Mouse (Mus musculus) liver, embryonic 15.5 days (tissue): ENCODE results near the gene 1110008P14Rik. TPM values are rescaled to one million over a fixed set of nuclear protein-coding genes. Genes with fewer than 3 reads are reported as not detected.

ENCODE experiments used
- ATAC-seq: fragments of 200-750 bp; cut with Nextera tagmentation; 2 replicates; pipeline ENCODE4 v1.8.0; 2017; ENCODE audit warnings: moderate number of reproducible peaks, mild to moderate bottlenecking, moderate library complexity; ENCODE audit not compliant: insufficient read depth
- H3K27ac ChIP-seq: fragments of 300-500 bp; sonication (generic); replicated peaks from 2 replicates; pipeline ENCODE4 v1.5.1; 2015; ENCODE audit warnings: mild to moderate bottlenecking, inconsistent platforms
- H3K27me3 ChIP-seq: fragments of 300-500 bp; sonication (generic); 2 replicates; pipeline ENCODE4 v1.6.1; 2015; ENCODE audit warnings: mild to moderate bottlenecking, inconsistent platforms
- H3K36me3 ChIP-seq: fragments of 300-500 bp; sonication (generic); replicated peaks from 2 replicates; pipeline ENCODE4 v1.6.1; 2015; ENCODE audit warnings: moderate library complexity, mild to moderate bottlenecking, inconsistent platforms
- H3K4me1 ChIP-seq: fragments of 300-500 bp; sonication (generic); replicated peaks from 2 replicates; pipeline ENCODE4 v1.6.1; 2015; ENCODE audit warnings: inconsistent platforms
- H3K4me2 ChIP-seq: fragments of 300-500 bp; sonication (generic); 2 replicates; pipeline ENCODE4 v1.6.1; 2015; ENCODE audit warnings: moderate library complexity, mild to moderate bottlenecking, inconsistent platforms
- H3K4me3 ChIP-seq: fragments of 300-500 bp; sonication (generic); replicated peaks from 2 replicates; pipeline ENCODE4 v1.5.1; 2015; ENCODE audit warnings: mild to moderate bottlenecking, inconsistent platforms
- H3K9ac ChIP-seq: fragments of 300-500 bp; sonication (generic); 2 replicates; pipeline ENCODE4 v1.6.1; 2015; ENCODE audit warnings: moderate library complexity, mild to moderate bottlenecking, inconsistent platforms
- H3K9me3 ChIP-seq: fragments of 300-500 bp; sonication (generic); replicated peaks from 2 replicates; pipeline ENCODE4 v1.6.1; 2016; ENCODE audit warnings: inconsistent platforms
- WGBS: fragments of 180-500 bp; shearing (Covaris S2); methylation state at CpG from one replicate; pipeline ENCODE4 v1.1.7; 2015; ENCODE audit warnings: mixed read lengths; ENCODE audit not compliant: insufficient replicate concordance; 5-methylcytosine and 5-hydroxymethylcytosine counted together
- polyA plus RNA-seq: library from polyadenylated mRNA; unstranded; fragments of >200 nt; fragmentation: Nextera tagmentation; extraction: Ambion mirVana; gene quantifications from 2 replicates; pipeline ENCODE4 v1.2.1, GENCODE M21; 2015

The 1110008P14Rik gene
- polyA plus RNA-seq, 1 experiment from 2014 or later: 29.0 TPM

DNA sequence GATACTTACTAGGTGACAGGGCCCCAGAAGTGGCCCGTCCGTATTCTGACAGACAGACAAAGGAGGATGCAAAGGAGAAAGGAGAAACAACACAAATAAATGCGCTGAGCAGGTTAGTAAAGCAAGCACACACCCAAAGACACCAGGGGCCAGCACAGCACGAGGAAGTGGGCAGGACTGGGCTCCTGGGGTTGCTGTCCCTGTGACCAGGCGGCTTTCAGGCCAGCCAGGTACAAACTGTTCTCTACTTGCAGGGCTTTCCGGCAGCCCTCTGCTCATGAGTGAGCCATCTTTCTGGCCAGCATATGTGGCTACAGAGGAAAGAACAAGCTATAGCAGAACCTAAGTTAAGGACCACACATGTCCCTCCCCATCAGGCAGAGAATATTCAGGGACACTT is 38.9 kb upstream of the 1110008P14Rik start:
- H3K36me3 ChIP-seq: peaks cover 60% of the 10 kb centered on the region
- 70% methylated on average over 6 of the region's 6 CpGs for whole genome bisulfite sequencing
- H3K27ac ChIP-seq: no peak overlapping the region

DNA sequence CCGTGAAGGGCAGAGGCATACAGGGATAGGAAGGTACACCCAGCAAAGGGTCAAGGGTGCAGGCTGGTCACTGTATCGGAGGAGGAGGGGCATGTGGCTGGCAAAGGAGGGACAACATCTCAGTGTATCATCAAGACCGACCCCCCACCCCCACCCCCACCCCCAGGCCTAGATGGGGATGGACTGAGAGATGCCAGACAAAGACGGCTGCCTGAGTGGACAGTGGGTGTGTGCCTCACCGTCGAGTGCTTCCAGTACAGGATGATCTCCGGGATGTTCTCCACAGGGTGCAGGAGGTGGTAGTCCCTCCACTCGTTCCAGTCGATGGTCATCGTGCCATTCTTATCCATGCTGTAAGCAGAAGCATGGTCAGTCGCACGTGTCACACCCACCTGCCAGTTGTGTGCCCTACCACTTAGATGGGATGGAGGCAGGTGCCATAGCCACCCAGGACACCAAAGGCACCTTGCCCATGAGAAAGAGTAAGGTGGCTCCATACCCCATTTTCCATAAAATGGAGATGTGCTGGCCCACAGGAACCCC is 38.4 kb upstream of the 1110008P14Rik start:
- no peak overlapping the region; the same call in 1 of the 2 replicates for H3K9ac ChIP-seq
- H3K36me3 ChIP-seq: peaks cover 65% of the 10 kb centered on the region
- no peaks in the 10 kb centered on the region for H3K9me3 ChIP-seq
- H3K4me1 ChIP-seq: peaks cover 57% of the 10 kb centered on the region
- no peaks in the 10 kb centered on the region for H3K27me3 ChIP-seq
- ATAC-seq: no peak
- no peak overlapping the region for H3K4me3 ChIP-seq
- no peak overlapping the region for H3K4me2 ChIP-seq
- 77% methylated on average over 12 of the region's 12 CpGs for WGBS
- H3K27ac ChIP-seq: peak overlapping the region; percentile 29

More for the DNA sequence above, 38.9 kb upstream of the 1110008P14Rik start:
- Histone ChIP-seq H3K9ac (no peak overlapping the region; the same call in 1 of the 2 replicates), H3K4me1 (peaks cover 62% of the 10 kb centered on the region), H3K4me2 (no peak overlapping the region), H3K9me3 (no peaks in the 10 kb centered on the region), H3K4me3 (no peak overlapping the region), H3K27me3 (no peaks in the 10 kb centered on the region)
- ATAC-seq: no peak

DNA sequence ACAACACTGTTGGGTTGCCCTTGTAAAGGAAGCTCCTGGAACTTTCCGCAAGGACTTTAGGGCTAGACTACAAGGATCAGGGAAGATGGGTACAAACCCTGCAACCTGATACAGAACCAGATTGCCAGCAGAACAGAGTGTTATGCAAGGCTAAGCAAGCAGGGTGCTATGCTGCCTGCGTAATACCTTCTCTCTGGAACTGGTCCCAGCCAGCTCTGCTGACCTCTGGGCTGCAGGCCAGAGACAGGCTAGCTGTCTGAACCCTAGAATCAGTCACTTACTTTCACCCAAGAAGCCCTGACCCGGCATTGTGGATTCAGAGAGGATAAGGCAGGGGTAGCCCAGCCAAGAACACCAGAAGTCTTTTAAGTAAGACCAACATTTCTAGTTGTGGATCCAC is 37.6 kb upstream of the 1110008P14Rik start:
- ATAC-seq: peak; percentile 42
- H3K27ac ChIP-seq: peak overlapping the region; percentile 71

DNA sequence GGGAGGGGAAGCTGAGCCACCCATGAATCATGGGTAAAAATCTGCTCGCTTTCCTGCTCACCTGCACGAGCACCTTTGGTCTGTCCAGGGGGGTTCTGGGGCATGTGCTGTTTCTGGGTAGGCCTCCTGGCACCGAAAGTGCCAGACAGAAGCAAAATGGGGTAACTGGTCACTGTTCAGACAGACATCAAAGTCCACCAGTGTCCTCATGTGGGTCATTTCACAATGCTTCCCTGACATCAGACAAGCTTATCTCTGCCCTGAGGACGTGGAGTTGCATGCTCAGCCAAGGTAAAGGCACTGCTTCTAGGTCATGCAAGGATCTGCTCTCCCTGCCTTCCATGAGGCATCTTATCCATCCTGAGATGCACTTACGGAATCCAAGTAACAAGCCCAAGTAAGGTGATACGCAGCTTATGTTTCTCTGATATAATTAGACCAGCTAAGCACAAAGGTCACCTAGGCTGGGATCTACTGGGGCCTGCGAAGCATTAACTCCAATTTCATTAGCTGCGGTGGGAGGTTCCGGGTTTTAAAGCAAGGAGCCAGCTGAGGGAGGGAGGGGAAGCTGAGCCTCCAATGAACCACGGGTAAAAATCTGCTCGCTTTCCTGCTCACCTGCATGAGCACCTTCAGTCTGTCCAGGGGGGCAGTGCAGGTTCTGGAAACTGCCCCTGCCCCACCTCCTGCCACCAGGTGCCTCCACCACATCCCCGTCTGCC is 36.9 kb upstream of the 1110008P14Rik start:
- no peak overlapping the region for H3K4me3 ChIP-seq
- H3K4me1 ChIP-seq: peaks cover 42% of the 10 kb centered on the region
- H3K4me2 ChIP-seq: no peak overlapping the region
- peaks cover 79% of the 10 kb centered on the region for H3K36me3 ChIP-seq
- peak overlapping the region; percentile 71 for H3K27ac ChIP-seq
- 75% methylated on average over 12 of the region's 12 CpGs for WGBS
- peak; percentile 43; the same call in 1 of the 2 replicates for ATAC-seq
- H3K9me3 ChIP-seq: no peaks in the 10 kb centered on the region
- no peaks in the 10 kb centered on the region for H3K27me3 ChIP-seq
- H3K9ac ChIP-seq: no peak overlapping the region

More for the DNA sequence above, 37.6 kb upstream of the 1110008P14Rik start:
- Histone ChIP-seq H3K36me3 (peaks cover 72% of the 10 kb centered on the region), H3K27me3 (no peaks in the 10 kb centered on the region), H3K4me3 (no peak overlapping the region), H3K9me3 (no peaks in the 10 kb centered on the region), H3K4me2 (no peak overlapping the region), H3K9ac (no peak overlapping the region), H3K4me1 (peaks cover 49% of the 10 kb centered on the region)
- 80% methylated on average over 3 of the region's 3 CpGs for WGBS

DNA sequence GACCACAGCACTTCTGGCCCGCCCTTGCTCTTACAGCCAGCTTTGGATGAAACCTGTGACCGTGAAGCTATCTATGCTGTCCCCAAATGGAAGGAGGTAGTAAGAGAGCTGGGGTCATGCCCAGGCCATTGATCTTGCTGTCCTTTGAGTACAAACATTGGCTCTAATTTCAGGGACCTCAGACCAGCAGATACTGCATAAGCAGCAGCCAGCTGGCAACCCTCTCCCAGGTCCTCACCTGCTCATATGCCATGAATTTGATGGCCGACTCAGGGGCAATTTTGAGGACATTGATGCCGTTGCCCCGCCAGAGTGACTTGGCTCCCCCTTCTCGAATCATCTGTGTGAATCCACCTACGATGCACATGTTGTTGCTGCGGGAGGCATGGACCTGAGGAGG is 35.7 kb upstream of the 1110008P14Rik start:
- Histone ChIP-seq H3K27ac (no peak overlapping the region), H3K4me1 (peaks cover 38% of the 10 kb centered on the region), H3K27me3 (no peaks in the 10 kb centered on the region), H3K9ac (no peak overlapping the region), H3K4me3 (no peak overlapping the region), H3K36me3 (peaks cover 79% of the 10 kb centered on the region), H3K9me3 (no peaks in the 10 kb centered on the region), H3K4me2 (no peak overlapping the region)
- WGBS: 82% methylated on average over 8 of the region's 8 CpGs
- no peak for ATAC-seq

DNA sequence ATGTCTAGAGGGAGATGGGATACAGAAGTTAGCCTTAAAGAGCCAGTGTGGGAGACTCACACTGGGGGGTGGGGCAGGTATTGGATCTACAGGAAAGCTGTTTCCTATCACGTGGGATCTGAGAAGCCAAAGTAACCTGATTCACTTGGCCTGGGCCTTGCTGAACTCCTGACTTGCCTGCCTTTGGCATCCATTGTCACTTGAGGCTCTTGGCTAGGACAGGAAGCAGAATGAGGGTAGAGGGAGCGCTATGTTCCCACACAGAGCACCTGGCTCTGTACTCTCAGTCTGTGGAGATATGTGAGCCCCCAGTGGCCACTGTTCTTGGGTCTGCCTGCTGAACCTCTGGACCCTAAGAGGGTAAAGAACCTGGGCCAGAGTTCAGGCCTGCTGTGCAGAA is 34.8 kb upstream of the 1110008P14Rik start:
- H3K9ac ChIP-seq: no peak overlapping the region
- no peak overlapping the region for H3K4me2 ChIP-seq
- no peaks in the 10 kb centered on the region for H3K9me3 ChIP-seq
- no peaks in the 10 kb centered on the region for H3K27me3 ChIP-seq
- peaks cover 31% of the 10 kb centered on the region for H3K4me1 ChIP-seq
- H3K36me3 ChIP-seq: peaks cover 76% of the 10 kb centered on the region
- no peak overlapping the region for H3K4me3 ChIP-seq
- H3K27ac ChIP-seq: no peak overlapping the region
- no peak for ATAC-seq
- 73% methylated on average over 2 of the region's 2 CpGs for WGBS

DNA sequence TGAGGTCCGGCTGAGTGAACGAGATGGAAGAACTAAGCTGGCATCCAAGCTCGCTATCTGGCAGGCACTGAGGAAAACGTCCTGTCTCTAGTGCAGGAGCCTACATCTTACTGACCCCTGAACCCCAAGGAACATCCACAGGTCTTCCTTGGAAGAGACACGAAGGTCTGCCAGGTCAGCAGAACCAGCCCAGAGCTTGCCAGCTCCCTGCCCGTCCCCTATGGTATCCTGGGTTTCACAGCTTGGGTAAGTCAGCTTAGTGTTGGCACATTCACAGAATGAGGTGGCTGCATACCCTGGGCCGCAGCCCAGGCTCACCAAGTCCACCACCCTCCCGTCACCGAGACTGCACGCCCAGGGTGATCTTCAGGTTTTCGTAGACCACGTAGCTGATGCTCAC is 34.1 kb upstream of the 1110008P14Rik start:
- no peak overlapping the region for H3K9ac ChIP-seq
- no peak overlapping the region for H3K4me3 ChIP-seq
- no peak for ATAC-seq
- H3K9me3 ChIP-seq: no peaks in the 10 kb centered on the region
- no peaks in the 10 kb centered on the region for H3K27me3 ChIP-seq
- H3K4me2 ChIP-seq: no peak overlapping the region
- H3K27ac ChIP-seq: no peak overlapping the region
- H3K4me1 ChIP-seq: peaks cover 29% of the 10 kb centered on the region
- WGBS: 86% methylated on average over 12 of the region's 12 CpGs
- peaks cover 68% of the 10 kb centered on the region for H3K36me3 ChIP-seq

DNA sequence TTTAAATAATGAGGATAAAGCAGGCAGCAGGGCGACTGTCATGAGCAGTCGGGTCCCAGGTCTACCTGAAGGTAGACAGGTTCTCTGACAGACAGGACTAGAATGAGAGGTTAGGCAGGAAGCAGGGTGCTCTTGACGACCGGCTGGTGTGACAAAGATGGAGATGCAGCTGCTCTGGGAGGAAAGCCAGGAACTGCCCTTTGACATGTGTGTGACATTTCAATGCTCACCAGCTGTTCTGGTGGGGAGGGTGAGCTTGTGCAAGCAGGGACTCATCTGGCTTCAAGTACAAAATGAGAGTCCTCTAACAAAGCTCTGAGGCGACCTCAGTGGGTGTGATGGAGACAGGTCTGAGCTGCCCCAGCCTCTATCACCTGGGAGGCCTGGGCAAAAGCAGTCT is 32.2 kb upstream of the 1110008P14Rik start:
- no peak for ATAC-seq
- WGBS: 62% methylated on average over 5 of the region's 5 CpGs
- Histone ChIP-seq H3K9ac (no peak overlapping the region), H3K9me3 (no peaks in the 10 kb centered on the region), H3K27me3 (no peaks in the 10 kb centered on the region), H3K4me3 (no peak overlapping the region), H3K36me3 (peaks cover 50% of the 10 kb centered on the region), H3K27ac (no peak overlapping the region), H3K4me1 (peaks cover 22% of the 10 kb centered on the region), H3K4me2 (no peak overlapping the region)

DNA sequence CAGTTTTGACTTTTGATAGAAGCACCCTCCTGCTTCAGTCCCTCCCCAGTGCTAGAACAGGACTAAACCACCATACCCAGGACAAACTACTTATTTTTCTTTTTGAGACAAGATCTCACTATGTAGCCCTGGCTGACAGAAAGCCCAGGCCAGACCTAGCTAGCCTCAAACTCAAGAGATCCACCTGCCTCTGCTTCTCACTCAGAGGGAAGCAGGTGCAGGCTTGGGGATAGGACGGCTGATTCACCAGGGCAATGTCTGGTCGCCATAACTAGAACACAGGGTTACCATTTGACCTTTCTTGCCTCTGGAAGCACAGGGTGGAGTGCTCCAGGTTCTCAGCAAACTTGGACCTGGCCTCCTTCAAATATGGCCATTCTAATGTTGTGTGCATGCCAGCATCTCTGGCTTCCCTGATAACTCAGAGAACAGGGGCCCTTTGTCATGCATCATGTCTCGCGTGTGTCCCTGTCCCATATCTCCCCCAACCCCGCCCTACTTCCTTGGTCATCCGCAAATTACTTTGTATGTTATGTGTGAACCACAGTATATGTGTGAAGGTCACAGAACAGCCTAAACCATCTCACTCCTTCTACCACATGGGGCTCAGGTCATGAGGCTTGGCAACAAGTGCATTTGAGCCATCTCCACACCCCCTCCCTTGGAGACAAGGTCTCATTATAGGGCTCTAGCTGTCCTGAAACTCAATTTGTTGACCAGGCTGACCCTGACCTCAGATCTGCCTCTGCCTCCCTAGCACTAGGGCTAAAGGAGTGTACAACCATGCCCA is 31.2 kb upstream of the 1110008P14Rik start:
- 40% methylated on average over 6 of the region's 6 CpGs for WGBS

DNA sequence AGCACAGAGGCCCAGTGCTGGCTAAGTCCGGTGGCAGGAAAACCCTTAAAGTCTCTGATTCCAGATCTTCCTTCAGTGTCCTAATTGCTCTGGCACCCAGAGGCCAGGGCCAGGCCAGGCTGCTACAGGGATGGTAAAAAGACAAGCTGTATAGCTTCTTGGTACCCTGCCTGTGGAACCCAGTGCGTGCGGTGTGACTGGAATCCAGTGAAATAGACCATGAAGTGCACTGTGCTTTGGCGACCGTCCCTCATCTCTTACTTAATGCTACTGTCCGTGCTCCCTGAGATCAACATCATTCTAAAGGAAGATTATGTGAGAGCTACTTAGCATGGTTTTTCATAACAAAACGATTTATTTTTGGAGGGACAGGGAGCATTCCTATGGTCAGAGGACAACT is 29.7 kb upstream of the 1110008P14Rik start:
- peaks cover 26% of the 10 kb centered on the region for H3K36me3 ChIP-seq
- no peak overlapping the region for H3K9ac ChIP-seq
- no peak for ATAC-seq
- H3K27ac ChIP-seq: no peak overlapping the region
- WGBS: 80% methylated on average over 7 of the region's 7 CpGs
- H3K27me3 ChIP-seq: no peaks in the 10 kb centered on the region
- H3K4me3 ChIP-seq: no peak overlapping the region
- H3K9me3 ChIP-seq: no peaks in the 10 kb centered on the region
- H3K4me2 ChIP-seq: no peak overlapping the region
- peaks cover 16% of the 10 kb centered on the region for H3K4me1 ChIP-seq

More for the DNA sequence above, 31.2 kb upstream of the 1110008P14Rik start:
- peaks cover 40% of the 10 kb centered on the region for H3K36me3 ChIP-seq
- H3K9me3 ChIP-seq: no peaks in the 10 kb centered on the region
- no peak overlapping the region for H3K9ac ChIP-seq
- H3K4me1 ChIP-seq: peaks cover 17% of the 10 kb centered on the region
- H3K4me2 ChIP-seq: no peak overlapping the region
- no peak overlapping the region for H3K4me3 ChIP-seq
- no peaks in the 10 kb centered on the region for H3K27me3 ChIP-seq
- no peak overlapping the region for H3K27ac ChIP-seq
- ATAC-seq: no peak
